Mouse (Mus musculus): ENCODE measurements at regions not wholly inside any gene's neighbourhood (a gene's known extent, or its start where the extent isn't known, plus 50 kb on each side); places are given as distances from the start of the nearest gene placed in this dataset.

- H3K4me3 ChIP-seq, result no peak overlapping the region
- H3K27me3 ChIP-seq, result peaks cover 59% of the 10 kb centered on the region
- H3K9ac ChIP-seq (replicated peaks), result no peak overlapping the region
- peaks cover 13% of the 10 kb centered on the region for H3K4me1 ChIP-seq
- H3K36me3 ChIP-seq, result no peaks in the 10 kb centered on the region
- WGBS, result 41% methylated on average over 4 of the region's 4 CpGs
- no peak overlapping the region for H3K27ac ChIP-seq (replicated peaks)
- H3K9me3 ChIP-seq, result no peaks in the 10 kb centered on the region
- H3K4me2 ChIP-seq (replicated peaks), result no peak overlapping the region
- no peak for ATAC-seq (ENCODE audit: low FRiP score, low read depth)
Observed at GRCm38 (mm10) chr2:72619446-72619845, 143.5 kb downstream of the Cdca7 start.

- Histone ChIP-seq H3K4me2 (replicated peaks) (peak overlapping the region; percentile 42), H3K9me3 (no peaks in the 10 kb centered on the region), H3K27me3 (peaks cover 56% of the 10 kb centered on the region), H3K4me3 (peak overlapping the region; percentile 12; the same call in 1 of the 2 replicates), H3K36me3 (no peaks in the 10 kb centered on the region), H3K9ac (replicated peaks) (no peak overlapping the region), H3K4me1 (peaks cover 12% of the 10 kb centered on the region), H3K27ac (replicated peaks) (no peak overlapping the region)
- 3% methylated on average over 9 of the region's 9 CpGs for WGBS
- ATAC-seq (ENCODE audit: low FRiP score, low read depth), result no peak
Observed at GRCm38 (mm10) chr2:72620182-72620652, 144.3 kb downstream of the Cdca7 start.

GRCm38 (mm10) chr2:72627915-72628314, 152.0 kb downstream of the Cdca7 start:
- WGBS, result 80% methylated on average over 3 of the region's 3 CpGs
- Histone ChIP-seq H3K9me3 (no peaks in the 10 kb centered on the region), H3K27ac (replicated peaks) (no peak overlapping the region), H3K4me3 (no peak overlapping the region), H3K9ac (replicated peaks) (no peak overlapping the region), H3K4me1 (peaks cover 22% of the 10 kb centered on the region), H3K4me2 (replicated peaks) (no peak overlapping the region), H3K27me3 (peaks cover 36% of the 10 kb centered on the region), H3K36me3 (no peaks in the 10 kb centered on the region)
- no peak for ATAC-seq (ENCODE audit: low FRiP score, low read depth)

- Histone ChIP-seq H3K9me3 (no peaks in the 10 kb centered on the region), H3K27me3 (peaks cover 30% of the 10 kb centered on the region), H3K4me1 (peaks cover 22% of the 10 kb centered on the region), H3K36me3 (no peaks in the 10 kb centered on the region), H3K9ac (replicated peaks) (no peak overlapping the region), H3K27ac (replicated peaks) (no peak overlapping the region), H3K4me3 (no peak overlapping the region), H3K4me2 (replicated peaks) (no peak overlapping the region)
- 55% methylated on average over 16 of the region's 16 CpGs for WGBS
- ATAC-seq (ENCODE audit: low FRiP score, low read depth), result no peak
Observed at GRCm38 (mm10) chr2:72628626-72629470, 152.9 kb downstream of the Cdca7 start.

- H3K4me1 ChIP-seq, result peaks cover 22% of the 10 kb centered on the region
- H3K4me2 ChIP-seq (replicated peaks), result no peak overlapping the region
- peaks cover 30% of the 10 kb centered on the region for H3K27me3 ChIP-seq
- WGBS, result 75% methylated on average over 14 of the region's 14 CpGs
- H3K9me3 ChIP-seq, result no peaks in the 10 kb centered on the region
- H3K4me3 ChIP-seq, result no peak overlapping the region
- no peak overlapping the region for H3K27ac ChIP-seq (replicated peaks)
- no peak for ATAC-seq (ENCODE audit: low FRiP score, low read depth)
- no peaks in the 10 kb centered on the region for H3K36me3 ChIP-seq
- no peak overlapping the region for H3K9ac ChIP-seq (replicated peaks)
Observed at GRCm38 (mm10) chr2:72629691-72630461, 153.9 kb downstream of the Cdca7 start.

- 0 out of 2 replicates have a peak overlapping the region, but pooled peaks have one; percentile 4 for H3K4me2 ChIP-seq (replicated peaks)
- 39% methylated on average over 9 of the region's 9 CpGs for WGBS
- H3K9me3 ChIP-seq, result no peaks in the 10 kb centered on the region
- H3K27me3 ChIP-seq, result peaks cover 26% of the 10 kb centered on the region
- H3K4me3 ChIP-seq, result no peak overlapping the region
- H3K4me1 ChIP-seq, result peaks cover 30% of the 10 kb centered on the region
- ATAC-seq (ENCODE audit: low FRiP score, low read depth), result 0 out of 2 replicates have a peak, but pooled peaks have one; percentile 30
- no peak overlapping the region for H3K9ac ChIP-seq (replicated peaks)
- no peaks in the 10 kb centered on the region for H3K36me3 ChIP-seq
- H3K27ac ChIP-seq (replicated peaks), result peak overlapping the region; percentile 58
Observed at GRCm38 (mm10) chr2:72637881-72638620, 162.1 kb downstream of the Cdca7 start.

- Histone ChIP-seq H3K9ac (replicated peaks) (no peak overlapping the region), H3K4me2 (replicated peaks) (no peak overlapping the region), H3K27me3 (peaks cover 26% of the 10 kb centered on the region), H3K36me3 (no peaks in the 10 kb centered on the region), H3K27ac (replicated peaks) (no peak overlapping the region), H3K4me3 (no peak overlapping the region), H3K9me3 (no peaks in the 10 kb centered on the region), H3K4me1 (peaks cover 30% of the 10 kb centered on the region)
- no peak for ATAC-seq (ENCODE audit: low FRiP score, low read depth)
- 63% methylated on average over 4 of the region's 4 CpGs for WGBS
Observed at GRCm38 (mm10) chr2:72639022-72639421, 163.1 kb downstream of the Cdca7 start.

- no peak for ATAC-seq (ENCODE audit: low FRiP score, low read depth)
- Histone ChIP-seq H3K27ac (replicated peaks) (no peak overlapping the region), H3K9ac (replicated peaks) (no peak overlapping the region), H3K4me1 (peaks cover 30% of the 10 kb centered on the region), H3K4me2 (replicated peaks) (no peak overlapping the region), H3K27me3 (peaks cover 24% of the 10 kb centered on the region), H3K36me3 (no peaks in the 10 kb centered on the region), H3K4me3 (no peak overlapping the region), H3K9me3 (no peaks in the 10 kb centered on the region)
Observed at GRCm38 (mm10) chr2:72641228-72641627, 165.3 kb downstream of the Cdca7 start.

- no peak overlapping the region for H3K27ac ChIP-seq (replicated peaks)
- ATAC-seq (ENCODE audit: low FRiP score, low read depth), result no peak
- H3K4me3 ChIP-seq, result no peak overlapping the region
- H3K9ac ChIP-seq (replicated peaks), result no peak overlapping the region
- no peak overlapping the region for H3K4me2 ChIP-seq (replicated peaks)
- H3K36me3 ChIP-seq, result no peaks in the 10 kb centered on the region
- peaks cover 5% of the 10 kb centered on the region for H3K4me1 ChIP-seq
- H3K27me3 ChIP-seq, result peaks cover 18% of the 10 kb centered on the region
- H3K9me3 ChIP-seq, result no peaks in the 10 kb centered on the region
- WGBS, result 84% methylated on average over 10 of the region's 10 CpGs
Observed at GRCm38 (mm10) chr2:72644151-72644843, 168.3 kb downstream of the Cdca7 start.

GRCm38 (mm10) chr2:72647642-72648041, 171.7 kb downstream of the Cdca7 start:
- H3K27me3 ChIP-seq, result peaks cover 5% of the 10 kb centered on the region; the same call in 1 of the 2 replicates
- WGBS, result 65% methylated on average over 5 of the region's 5 CpGs
- H3K9ac ChIP-seq (replicated peaks), result no peak overlapping the region
- H3K4me3 ChIP-seq, result no peak overlapping the region
- no peak overlapping the region for H3K4me2 ChIP-seq (replicated peaks)
- no peaks in the 10 kb centered on the region for H3K9me3 ChIP-seq
- ATAC-seq (ENCODE audit: low FRiP score, low read depth), result no peak
- no peaks in the 10 kb centered on the region for H3K36me3 ChIP-seq
- no peak overlapping the region for H3K27ac ChIP-seq (replicated peaks)
- no peaks in the 10 kb centered on the region for H3K4me1 ChIP-seq

GRCm38 (mm10) chr2:72648294-72648693, 172.3 kb downstream of the Cdca7 start:
- H3K36me3 ChIP-seq, result no peaks in the 10 kb centered on the region
- no peak for ATAC-seq (ENCODE audit: low FRiP score, low read depth)
- H3K4me2 ChIP-seq (replicated peaks), result no peak overlapping the region
- H3K9me3 ChIP-seq, result no peaks in the 10 kb centered on the region
- H3K4me1 ChIP-seq, result no peaks in the 10 kb centered on the region
- no peak overlapping the region for H3K9ac ChIP-seq (replicated peaks)
- H3K27ac ChIP-seq (replicated peaks), result no peak overlapping the region
- 70% methylated on average over 5 of the region's 5 CpGs for WGBS
- H3K4me3 ChIP-seq, result no peak overlapping the region
- H3K27me3 ChIP-seq, result peaks cover 5% of the 10 kb centered on the region; the same call in 1 of the 2 replicates

Data from midbrain, embryonic 12.5 days (tissue).